9 mouse cellular contexts compared by ENCODE assay signal in the genomic region with DNA sequence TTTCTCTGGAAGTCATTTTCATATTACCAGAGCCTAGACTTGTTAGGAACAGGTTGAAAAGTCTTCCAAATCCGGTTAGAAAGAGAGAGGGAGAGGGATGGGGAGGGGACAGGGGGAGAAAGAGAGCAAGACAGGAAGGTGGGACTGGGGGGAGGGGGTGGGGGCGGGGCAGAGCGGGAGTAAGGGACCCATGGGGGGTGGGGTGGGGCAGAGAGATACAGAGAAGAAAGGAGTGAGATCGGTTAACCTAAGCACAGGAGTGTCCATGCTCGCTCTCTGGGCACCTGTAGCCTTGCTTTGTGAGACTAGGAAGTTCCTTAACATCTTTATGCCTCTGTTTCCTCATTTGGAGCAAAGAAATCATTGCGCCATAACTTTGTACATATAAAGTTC. TPM values are rescaled to one million over a fixed set of nuclear protein-coding genes. Genes with fewer than 3 reads are reported as not detected.
DNase-seq lines count a peak whose midpoint lies in the region; ATAC-seq lines count a peak whose summit lies in the region.
"Had no signal": no experiment of that assay in that cellular context is flagged by ENCODE, and none has a peak within 500 bp of the region (broad histone marks: within the 10 kb centered on the region; RNA-seq: fewer than 3 reads in every experiment).

No protein-coding gene starts in this region.

- WGBS in kidney, embryonic 14.5 days, result 21% methylated on average over 6 of the region's 6 CpGs
- 25% methylated on average over 5 of the region's 6 CpGs for WGBS in embryonic facial prominence, embryonic 13.5 days
- 30% methylated on average over 6 of the region's 6 CpGs for WGBS in hindbrain, embryonic 12.5 days
- WGBS in midbrain, embryonic 13.5 days, result 34% methylated on average over 6 of the region's 6 CpGs

- H3K4me2 ChIP-seq in kidney, embryonic 14.5 days (replicated peaks; ENCODE audit: low read depth, low read length), result peak overlapping the region; percentile 23
- H3K4me2 ChIP-seq in embryonic facial prominence, embryonic 13.5 days, result peak overlapping the region; percentile 58
- H3K4me2 ChIP-seq in hindbrain, embryonic 12.5 days (replicated peaks), result peak overlapping the region; percentile 41; the same call in 1 of the 2 replicates
- H3K4me2 ChIP-seq in midbrain, embryonic 13.5 days (replicated peaks), result peak overlapping the region; percentile 33; the same call in 1 of the 2 replicates

- no peak for DNase-seq in kidney, postnatal 25 days
- no peak for DNase-seq in left cerebral cortex, postnatal 25 days (ENCODE audit: low spot score in 2 of 2)
- DNase-seq in urinary bladder, adult 2 months (ENCODE audit: low spot score), result no peak
- DNase-seq: kidney, adult 9 months had no signal

- 0 out of 2 replicates have a peak overlapping the region, but pooled peaks have one; percentile 12 for H3K9ac ChIP-seq in kidney, embryonic 14.5 days (ENCODE audit: low read depth, low read length)
- H3K9ac ChIP-seq in embryonic facial prominence, embryonic 13.5 days, result no peak overlapping the region; the same call in 1 of the 2 replicates
- H3K9ac ChIP-seq in hindbrain, embryonic 12.5 days, result no peak overlapping the region
- H3K9ac ChIP-seq in midbrain, embryonic 13.5 days (replicated peaks), result no peak overlapping the region

- peak overlapping the region; percentile 19; the same call in 1 of the 2 replicates for H3K4me3 ChIP-seq in kidney, embryonic 14.5 days (ENCODE audit: low read length)
- H3K4me3 ChIP-seq in embryonic facial prominence, embryonic 13.5 days, result peak overlapping the region; percentile 21; the same call in 1 of the 2 replicates
- H3K4me3 ChIP-seq in hindbrain, embryonic 12.5 days, result no peak overlapping the region
- no peak overlapping the region for H3K4me3 ChIP-seq in midbrain, embryonic 13.5 days (replicated peaks)

- H3K27ac ChIP-seq in kidney, embryonic 14.5 days (ENCODE audit: low read depth, low read length), result no peak overlapping the region
- no peak overlapping the region for H3K27ac ChIP-seq in embryonic facial prominence, embryonic 13.5 days
- no peak overlapping the region for H3K27ac ChIP-seq in hindbrain, embryonic 12.5 days
- no peak overlapping the region for H3K27ac ChIP-seq in midbrain, embryonic 13.5 days

- H3K36me3 ChIP-seq in kidney, embryonic 14.5 days (ENCODE audit: control insufficient read depth, insufficient read depth, low read length), result no peaks in the 10 kb centered on the region
- H3K36me3 ChIP-seq in embryonic facial prominence, embryonic 13.5 days, result no peaks in the 10 kb centered on the region
- no peaks in the 10 kb centered on the region for H3K36me3 ChIP-seq in hindbrain, embryonic 12.5 days
- H3K36me3 ChIP-seq in midbrain, embryonic 13.5 days, result no peaks in the 10 kb centered on the region

- no peaks in the 10 kb centered on the region for H3K27me3 ChIP-seq in kidney, embryonic 14.5 days (ENCODE audit: control insufficient read depth, insufficient read depth, low read length)
- H3K27me3 ChIP-seq in embryonic facial prominence, embryonic 13.5 days, result no peaks in the 10 kb centered on the region
- H3K27me3 ChIP-seq in hindbrain, embryonic 12.5 days, result 0 out of 2 replicates have a peak, but pooled peaks cover 7% of the 10 kb centered on the region
- no peaks in the 10 kb centered on the region for H3K27me3 ChIP-seq in midbrain, embryonic 13.5 days

- H3K4me1 ChIP-seq in kidney, embryonic 14.5 days (ENCODE audit: control insufficient read depth, insufficient read depth, low read length), result peaks cover 4% of the 10 kb centered on the region; the same call in 1 of the 2 replicates
- H3K4me1 ChIP-seq in embryonic facial prominence, embryonic 13.5 days, result peaks cover 6% of the 10 kb centered on the region; the same call in 1 of the 2 replicates
- H3K4me1 ChIP-seq in hindbrain, embryonic 12.5 days, result peaks cover 4% of the 10 kb centered on the region; the same call in 1 of the 2 replicates
- H3K4me1 ChIP-seq in midbrain, embryonic 13.5 days (replicated peaks), result peaks cover 7% of the 10 kb centered on the region; the same call in 1 of the 2 replicates

- intact Hi-C loops in left cerebral cortex, postnatal 25 days (cut with DNase I), result no loop called here

- ATAC-seq in kidney, embryonic 14.5 days (ENCODE audit: low FRiP score, low TSS enrichment), result peak; percentile 50; the same call in 1 of the 2 replicates
- ATAC-seq in embryonic facial prominence, embryonic 13.5 days (ENCODE audit: insufficient number of reproducible peaks, insufficient read depth, low FRiP score, low TSS enrichment, low read depth), result no peak
- ATAC-seq in hindbrain, embryonic 12.5 days (ENCODE audit: low FRiP score), result no peak
- ATAC-seq in midbrain, embryonic 13.5 days, result no peak
- no peak for ATAC-seq in cerebellum, adult (ENCODE audit: insufficient number of reproducible peaks, low FRiP score, low TSS enrichment)

- H3K9me3 ChIP-seq in kidney, embryonic 14.5 days (ENCODE audit: control insufficient read depth, low read length), result no peaks in the 10 kb centered on the region
- no peaks in the 10 kb centered on the region for H3K9me3 ChIP-seq in embryonic facial prominence, embryonic 13.5 days
- H3K9me3 ChIP-seq in hindbrain, embryonic 12.5 days (replicated peaks), result 0 out of 2 replicates have a peak, but pooled peaks cover 3% of the 10 kb centered on the region
- H3K9me3 ChIP-seq in midbrain, embryonic 13.5 days, result no peaks in the 10 kb centered on the region

RNA-seq across cellular contexts. Expression of gene Foxo1, which starts 56.8 kb away (rescaled TPM):
- polyA plus RNA-seq in kidney, embryonic 14.5 days (2014; fragmentation: Nextera tagmentation; extraction: Ambion mirVana), result 6.4 and 7.8 TPM in 2 replicates
- polyA plus RNA-seq in embryonic facial prominence, embryonic 13.5 days (2015; fragmentation: Nextera tagmentation; extraction: Ambion mirVana), result 5.7 and 7.3 TPM in 2 replicates
- 5.7 and 6.2 TPM in 2 replicates for polyA plus RNA-seq in hindbrain, embryonic 12.5 days (2016; fragmentation: Nextera tagmentation; extraction: Ambion mirVana)
- polyA plus RNA-seq in midbrain, embryonic 13.5 days (2015; fragmentation: Nextera tagmentation; extraction: Ambion mirVana), result 1.7 and 2.6 TPM in 2 replicates
- total RNA-seq in left cerebral cortex, postnatal 25 days (2021), result 10 to 100 TPM in 1 of 2 experiments, 1 to 10 TPM in 1; 9.0 to 14.9 TPM
- 8.2 and 12.4 TPM in 2 replicates for polyA plus RNA-seq in urinary bladder, adult 2 months (2012; rRNA removed)

Comparison
In these comparisons a context has a peak if more than half of its experiments do, and no peak if none do; other contexts are left out.
1. H3K4me3 ChIP-seq: peak in kidney, embryonic 14.5 days (single experiment) and embryonic facial prominence, embryonic 13.5 days (single experiment); none in hindbrain, embryonic 12.5 days (single experiment) and midbrain, embryonic 13.5 days (single experiment).
2. Peak in every context shown above with its lines, with median percentiles within 50 percentile points of each other: H3K4me2 ChIP-seq.